Mouse (Mus musculus) NIH3T3 (cell line): Measurements from ENCODE around the gene Grm4.

Experiments
- DNase-seq: peaks from one replicate; pipeline ENCODE4 v3.0.0-alpha.2; 2012; ENCODE audit warnings: low read depth

Gene Grm4

GRCm38 (mm10) chr17:27445364-27446075 is 75.7 kb downstream of the Grm4 start:
- no peak for DNase-seq

- no peak for DNase-seq
Measured at GRCm38 (mm10) chr17:27442538-27443113, 78.6 kb downstream of the Grm4 start.

DNA sequence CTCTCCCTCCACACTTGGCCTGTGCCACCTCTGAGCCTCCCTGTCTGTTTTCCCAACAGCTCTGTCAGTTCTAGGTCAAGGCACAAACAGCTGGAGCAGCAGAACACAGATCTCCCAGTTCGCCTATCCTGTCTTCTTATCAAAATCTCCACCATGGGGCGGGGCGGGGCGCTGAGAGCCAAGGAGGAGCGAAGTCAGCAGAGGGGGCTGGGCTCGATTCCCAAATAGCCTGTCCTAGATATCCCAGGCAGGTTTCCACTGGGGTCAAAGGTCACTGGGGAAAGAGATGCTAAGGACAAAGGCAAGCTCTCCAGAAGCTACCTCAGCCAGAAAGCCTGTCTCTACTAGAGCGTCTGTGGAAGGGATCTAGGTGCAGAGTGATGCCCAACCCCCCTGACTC is 79.4 kb downstream of the Grm4 start:
- DNase-seq = no peak

DNA sequence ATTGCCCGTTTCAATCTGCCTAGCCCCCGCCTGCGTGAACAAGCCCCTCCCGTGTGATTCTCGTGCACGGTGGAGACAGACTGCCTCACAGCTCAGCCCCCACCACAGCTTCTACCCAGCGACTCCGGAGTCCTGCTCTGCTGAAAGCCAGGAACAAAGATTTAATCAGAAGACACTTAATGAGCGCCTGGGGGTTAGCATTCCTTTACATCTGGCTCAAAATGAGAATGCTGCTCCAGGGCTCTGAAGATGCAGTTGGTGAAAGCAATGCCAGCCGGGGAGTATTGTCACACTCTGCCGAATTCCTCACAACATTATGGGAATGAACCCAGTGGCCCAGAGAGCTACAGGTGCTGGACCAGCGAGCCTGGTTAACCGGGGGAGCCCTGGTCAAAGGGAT is 85.4 kb downstream of the Grm4 start:
- no peak for DNase-seq

GRCm38 (mm10) chr17:27435225-27435624 is 86.0 kb downstream of the Grm4 start:
- DNase-seq = no peak

- no peak for DNase-seq
Measured at GRCm38 (mm10) chr17:27434066-27434465, 87.1 kb downstream of the Grm4 start.

DNA sequence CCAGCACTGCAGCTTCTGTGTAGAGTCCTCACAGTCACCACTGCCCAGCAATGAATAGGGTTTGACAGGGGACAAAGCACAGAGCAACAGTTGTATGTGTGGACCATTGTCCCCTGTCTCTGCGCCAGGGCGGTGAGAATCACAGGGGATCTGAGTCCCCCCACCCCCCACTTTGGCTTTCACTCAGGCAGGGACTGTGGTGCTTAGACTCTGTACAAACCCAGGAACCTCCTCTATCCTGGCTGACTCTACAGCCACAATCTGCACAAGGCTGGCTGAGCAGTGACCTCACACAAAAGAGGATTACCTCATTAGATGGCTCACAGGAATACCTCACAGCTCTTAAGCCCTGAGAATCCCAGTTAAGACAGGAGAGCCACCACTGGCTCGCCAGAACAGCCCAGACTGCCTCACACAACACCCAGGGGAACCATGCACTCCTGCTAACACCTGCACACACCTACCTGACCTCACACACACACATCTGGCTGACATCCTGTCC is 88.0 kb downstream of the Grm4 start:
- DNase-seq = no peak

DNA sequence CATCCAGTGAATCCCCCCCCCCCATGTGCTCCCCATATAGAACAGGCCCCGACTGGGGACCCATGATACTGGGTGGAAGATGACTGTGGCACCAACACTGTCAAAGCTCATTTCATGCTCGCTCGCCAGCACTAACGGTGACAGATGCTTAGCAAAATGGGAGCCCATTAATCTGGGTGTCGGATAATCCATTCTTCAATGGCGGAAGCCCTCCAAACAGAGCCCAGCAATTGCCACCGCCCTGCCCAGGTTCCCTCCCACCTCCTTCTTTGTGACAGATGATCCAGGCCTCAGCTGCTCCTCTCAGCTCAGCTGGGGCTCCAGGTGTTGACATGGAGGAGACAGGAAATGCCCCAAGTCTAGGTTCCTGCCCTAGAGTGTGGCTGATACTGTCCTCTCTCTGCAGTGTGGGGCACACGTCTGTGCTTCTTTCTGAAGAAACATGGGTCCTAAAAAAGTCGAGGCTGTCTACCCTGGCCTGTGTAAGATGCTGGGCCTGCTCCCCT is 89.0 kb downstream of the Grm4 start:
- DNase-seq = no peak

- DNase-seq = no peak
Measured at GRCm38 (mm10) chr17:27431049-27431839, 90.0 kb downstream of the Grm4 start.

- DNase-seq = no peak
Measured at GRCm38 (mm10) chr17:27429757-27430156, 91.4 kb downstream of the Grm4 start.

- no peak for DNase-seq
Measured at GRCm38 (mm10) chr17:27425016-27425415, 96.2 kb downstream of the Grm4 start.

GRCm38 (mm10) chr17:27424356-27424755 is 96.8 kb downstream of the Grm4 start:
- no peak for DNase-seq

- DNase-seq = no peak
Measured at GRCm38 (mm10) chr17:27422726-27423381, 98.3 kb downstream of the Grm4 start.

GRCm38 (mm10) chr17:27422371-27422725 is 98.9 kb downstream of the Grm4 start:
- no peak for DNase-seq

- DNase-seq = no peak
Measured at GRCm38 (mm10) chr17:27421837-27422236, 99.4 kb downstream of the Grm4 start.

DNA sequence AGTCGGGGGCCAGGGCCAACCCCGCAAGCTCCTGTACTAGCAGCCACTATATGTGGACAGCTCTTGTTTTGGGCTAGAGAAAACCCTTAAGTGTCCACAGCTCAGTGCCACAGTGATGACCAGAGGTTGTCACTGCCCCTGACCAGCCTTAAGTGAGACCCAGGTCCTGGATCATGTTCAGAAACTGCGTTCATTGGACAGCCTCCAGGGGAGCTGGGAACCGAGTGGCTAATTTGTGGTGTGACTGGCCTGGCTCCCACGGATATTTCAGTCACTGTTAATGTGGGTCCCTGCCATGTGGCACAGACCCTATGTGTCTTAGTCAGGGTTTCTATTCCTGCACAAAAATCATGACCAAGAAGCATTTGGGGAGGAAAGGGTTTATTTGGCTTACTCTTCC is 112.2 kb downstream of the Grm4 start:
- no peak for DNase-seq

DNA sequence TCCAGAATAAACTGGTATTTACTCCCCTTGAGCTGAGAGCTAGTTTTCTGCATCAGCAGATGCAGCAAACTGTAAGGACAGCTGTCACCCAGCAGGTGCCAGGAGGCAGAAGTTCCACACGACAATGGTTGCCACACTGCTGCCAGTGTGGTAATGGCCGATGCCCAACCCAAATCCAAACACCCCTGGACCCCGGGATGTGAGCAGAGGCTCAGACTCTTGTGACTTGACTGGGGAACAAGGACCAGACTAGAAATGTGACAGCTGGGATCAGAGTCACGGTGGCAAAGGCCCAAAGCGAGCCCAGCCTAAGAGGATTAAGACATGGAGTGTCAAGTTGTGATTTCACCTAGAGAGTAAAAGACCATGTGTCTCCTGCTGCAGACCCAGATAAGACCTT is 112.7 kb downstream of the Grm4 start:
- no peak for DNase-seq

DNA sequence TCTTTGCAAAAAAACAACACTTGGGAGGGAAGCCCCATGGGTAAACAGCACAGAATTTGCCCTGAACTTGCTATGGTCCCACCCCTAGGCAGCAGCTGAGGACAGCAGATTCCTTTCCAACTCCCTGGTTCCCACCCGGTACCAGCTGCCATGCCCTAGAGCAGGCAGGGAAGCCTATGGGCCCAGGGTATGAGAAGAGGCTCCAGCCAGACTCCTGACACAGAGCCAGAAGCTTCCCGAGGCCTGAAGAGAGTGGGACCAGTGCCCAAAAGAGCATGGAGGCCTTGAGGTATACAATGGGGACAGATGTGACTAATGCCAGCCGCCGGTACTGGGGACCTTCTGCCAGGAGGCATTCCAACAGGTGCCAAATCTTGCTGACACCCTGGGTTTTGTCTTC is 114.2 kb downstream of the Grm4 start:
- no peak for DNase-seq

GRCm38 (mm10) chr17:27405376-27406024 is 115.7 kb downstream of the Grm4 start:
- DNase-seq = no peak

GRCm38 (mm10) chr17:27401200-27401599 is 120.0 kb downstream of the Grm4 start:
- no peak for DNase-seq

DNA sequence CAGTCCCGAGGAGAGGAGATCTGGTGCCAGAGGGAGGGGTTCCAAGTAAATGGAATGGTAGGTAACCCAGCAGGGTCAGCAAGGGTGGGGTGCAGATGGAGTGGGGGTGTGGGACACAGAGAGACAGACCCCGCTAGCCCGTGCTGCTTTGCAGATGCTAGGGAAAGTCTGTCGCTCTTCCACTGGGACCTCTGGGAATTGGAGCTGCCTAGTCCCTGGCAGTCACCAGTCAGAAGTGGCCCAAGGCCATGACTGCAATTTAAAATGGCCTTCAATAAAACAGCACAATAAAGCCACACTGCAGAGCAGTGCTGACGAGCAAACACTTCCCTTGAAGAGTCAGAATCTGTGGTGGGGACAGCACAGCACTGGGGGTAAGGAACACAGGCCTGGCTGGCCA is 127.3 kb downstream of the Grm4 start:
- DNase-seq = no peak

- DNase-seq = no peak
Measured at GRCm38 (mm10) chr17:27393432-27393831, 127.8 kb downstream of the Grm4 start.
